Mouse (Mus musculus): ENCODE results near the gene Prlhr.

Gene Prlhr

DNA sequence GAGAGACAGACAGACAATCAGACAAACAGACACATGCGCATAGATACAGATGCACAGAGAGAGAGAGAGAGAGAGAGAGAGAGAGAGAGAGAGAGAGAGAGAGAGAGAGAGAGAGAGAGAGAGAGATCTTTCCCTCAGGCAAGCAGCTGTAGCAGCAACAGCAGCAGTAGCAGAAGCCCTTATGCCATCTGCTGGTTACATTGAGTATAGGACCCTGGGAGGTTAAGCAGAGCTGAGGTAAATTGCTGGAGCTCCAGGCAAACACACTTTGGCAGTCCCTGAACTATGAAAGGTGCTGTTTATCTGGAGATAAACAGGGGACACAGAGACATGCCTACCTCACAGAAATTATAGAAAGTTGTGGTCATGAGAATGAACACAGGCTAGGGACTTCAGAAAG lies 50.5 kb downstream of the Prlhr start:
- DNase-seq: no peak

Data from lung, postnatal 10 days (tissue).